Mouse (Mus musculus): Measurements from ENCODE around the gene Cfdp1.

Gene Cfdp1

GRCm38 (mm10) chr8:111740994-111741393 is 113.1 kb downstream of the Cfdp1 start:
- no peak for DNase-seq (ENCODE audit: low spot score)

- DNase-seq (ENCODE audit: low spot score), result no peak
Observed at GRCm38 (mm10) chr8:111740301-111740711, 113.8 kb downstream of the Cfdp1 start.

GRCm38 (mm10) chr8:111739604-111740003 is 114.5 kb downstream of the Cfdp1 start:
- DNase-seq (ENCODE audit: low spot score), result no peak

- DNase-seq (ENCODE audit: low spot score), result no peak
Observed at GRCm38 (mm10) chr8:111738867-111739266, 115.2 kb downstream of the Cfdp1 start.

GRCm38 (mm10) chr8:111736321-111736720 is 117.8 kb downstream of the Cfdp1 start:
- DNase-seq (ENCODE audit: low spot score), result no peak

GRCm38 (mm10) chr8:111735791-111736190 is 118.3 kb downstream of the Cfdp1 start:
- no peak for DNase-seq (ENCODE audit: low spot score)

- no peak for DNase-seq (ENCODE audit: low spot score)
Observed at GRCm38 (mm10) chr8:111735335-111735761, 118.7 kb downstream of the Cfdp1 start.

- no peak for DNase-seq (ENCODE audit: low spot score)
Observed at GRCm38 (mm10) chr8:111734244-111734960, 119.7 kb downstream of the Cfdp1 start.

- no peak for DNase-seq (ENCODE audit: low spot score)
Observed at GRCm38 (mm10) chr8:111733581-111734243, 120.4 kb downstream of the Cfdp1 start.

GRCm38 (mm10) chr8:111732406-111733085 is 121.5 kb downstream of the Cfdp1 start:
- DNase-seq (ENCODE audit: low spot score), result peak; percentile 78

- peak; percentile 94 for DNase-seq (ENCODE audit: low spot score)
Observed at GRCm38 (mm10) chr8:111732004-111732403, 122.1 kb downstream of the Cfdp1 start.

GRCm38 (mm10) chr8:111731231-111731977 is 122.7 kb downstream of the Cfdp1 start:
- peak; percentile 53 for DNase-seq (ENCODE audit: low spot score)

GRCm38 (mm10) chr8:111729233-111730170 is 124.6 kb downstream of the Cfdp1 start:
- peak; percentile 71 for DNase-seq (ENCODE audit: low spot score)

- DNase-seq (ENCODE audit: low spot score), result no peak
Observed at GRCm38 (mm10) chr8:111728481-111728880, 125.6 kb downstream of the Cfdp1 start.

GRCm38 (mm10) chr8:111727553-111727952 is 126.5 kb downstream of the Cfdp1 start:
- no peak for DNase-seq (ENCODE audit: low spot score)

GRCm38 (mm10) chr8:111726102-111726900 is 127.8 kb downstream of the Cfdp1 start:
- DNase-seq (ENCODE audit: low spot score), result peak; percentile 96

- DNase-seq (ENCODE audit: low spot score), result no peak
Observed at GRCm38 (mm10) chr8:111725341-111725740, 128.8 kb downstream of the Cfdp1 start.

GRCm38 (mm10) chr8:111720115-111720544 is 134.0 kb downstream of the Cfdp1 start:
- DNase-seq (ENCODE audit: low spot score), result no peak

- no peak for DNase-seq (ENCODE audit: low spot score)
Observed at GRCm38 (mm10) chr8:111718937-111719336, 135.2 kb downstream of the Cfdp1 start.
